ENCODE assay signal across 21 mouse cellular contexts in the genomic region with DNA sequence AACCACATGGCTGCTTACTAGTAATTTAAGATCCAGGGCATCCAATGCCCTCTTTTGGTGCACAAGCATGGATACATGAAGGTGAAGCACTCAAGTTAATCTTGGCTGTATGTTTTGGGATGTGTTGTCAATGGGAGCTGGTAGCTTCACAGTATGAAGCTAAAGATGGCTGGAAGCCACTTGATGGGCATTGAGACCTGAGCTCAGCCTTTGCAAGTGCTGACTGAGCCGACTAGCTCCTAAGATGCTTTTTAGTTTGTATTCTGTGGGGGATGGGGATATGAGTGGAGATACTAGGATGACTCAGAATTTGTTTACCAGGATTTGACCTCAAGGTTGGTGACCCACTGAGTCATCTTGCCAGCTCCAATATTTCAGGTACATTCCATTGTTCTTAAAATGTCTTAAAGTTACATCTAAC. TPM values are rescaled to one million over a fixed set of nuclear protein-coding genes. Genes with fewer than 3 reads are reported as not detected.
DNase-seq lines count a peak whose midpoint lies in the region; ATAC-seq and TF ChIP-seq lines count a peak whose summit lies in the region.
"Had no signal": no experiment of that assay in that cellular context is flagged by ENCODE, and none has a peak within 500 bp of the region (broad histone marks: within the 10 kb centered on the region; RNA-seq: fewer than 3 reads in every experiment).

No protein-coding gene starts in this region.

- no peak for TF ChIP-seq CTCF in heart, adult 2 months (IDR thresholded peaks at IDR 0.05)
- TF ChIP-seq CTCF in ES-Bruce4 (IDR thresholded peaks at IDR 0.05; ENCODE audit: low read depth, low read length): no peak

- TF ChIP-seq POLR2A in heart, adult 2 months (IDR thresholded peaks at IDR 0.05; ENCODE audit: insufficient read depth, low read depth, low read length): peak; percentile 14; the same call in 1 of the 2 replicates
- no peak for TF ChIP-seq POLR2A in ES-Bruce4 (IDR thresholded peaks at IDR 0.05; ENCODE audit: insufficient read depth, low read length)

- no peak overlapping the region for H3K4me3 ChIP-seq in heart, adult 2 months
- H3K4me3 ChIP-seq in heart, embryonic 10.5 days: no peak overlapping the region
- no peak overlapping the region for H3K4me3 ChIP-seq in ES-Bruce4 (ENCODE audit: low read depth, low read length)
- no peak overlapping the region for H3K4me3 ChIP-seq in hindbrain, embryonic 12.5 days
- H3K4me3 ChIP-seq: embryonic facial prominence, embryonic 13.5 days; kidney, embryonic 15.5 days; limb, embryonic 15.5 days; midbrain, embryonic 13.5 days; neural tube, embryonic 13.5 days had no signal

- H3K4me2 ChIP-seq in hindbrain, embryonic 12.5 days (replicated peaks): no peak overlapping the region
- H3K4me2 ChIP-seq: embryonic facial prominence, embryonic 13.5 days; kidney, embryonic 15.5 days; limb, embryonic 15.5 days; midbrain, embryonic 13.5 days; neural tube, embryonic 13.5 days had no signal

- peaks cover 4% of the 10 kb centered on the region for H3K4me1 ChIP-seq in heart, adult 2 months (ENCODE audit: control insufficient read depth, insufficient read depth, low read length)
- H3K4me1 ChIP-seq in heart, embryonic 10.5 days: peaks cover 4% of the 10 kb centered on the region
- no peaks in the 10 kb centered on the region for H3K4me1 ChIP-seq in ES-Bruce4 (ENCODE audit: control insufficient read depth, insufficient read depth, low read length)
- H3K4me1 ChIP-seq in hindbrain, embryonic 12.5 days: peaks cover 17% of the 10 kb centered on the region

- no peak overlapping the region for H3K9ac ChIP-seq in heart, adult 2 months (ENCODE audit: low read depth, low read length)
- H3K9ac ChIP-seq in ES-Bruce4 (ENCODE audit: low read depth, poor library complexity, severe bottlenecking): no peak overlapping the region
- no peak overlapping the region for H3K9ac ChIP-seq in hindbrain, embryonic 12.5 days
- H3K9ac ChIP-seq: embryonic facial prominence, embryonic 13.5 days; kidney, embryonic 15.5 days; limb, embryonic 15.5 days; midbrain, embryonic 13.5 days; neural tube, embryonic 13.5 days had no signal

- ATAC-seq in hindbrain, embryonic 12.5 days (ENCODE audit: low FRiP score): no peak
- ATAC-seq: hindbrain, embryonic 16.5 days; intestine, embryonic 16.5 days; midbrain, embryonic 13.5 days had no signal

- peaks cover 32% of the 10 kb centered on the region for H3K36me3 ChIP-seq in heart, adult 2 months (ENCODE audit: control insufficient read depth, insufficient read depth, low read length)
- peaks cover 57% of the 10 kb centered on the region for H3K36me3 ChIP-seq in heart, embryonic 10.5 days
- peaks cover 52% of the 10 kb centered on the region for H3K36me3 ChIP-seq in ES-Bruce4 (ENCODE audit: control insufficient read depth, insufficient read depth, low read length, poor library complexity, severe bottlenecking)
- H3K36me3 ChIP-seq in hindbrain, embryonic 12.5 days: peaks cover 54% of the 10 kb centered on the region

- intact Hi-C loops in heart, adult 2 months (cut with DNase I): no loop called here

- WGBS in heart, adult 2 months: 14% methylated on average over 1 of the region's 1 CpGs
- 22% methylated on average over 1 of the region's 1 CpGs for WGBS in heart, embryonic 10.5 days
- WGBS in hindbrain, embryonic 12.5 days: 31% methylated on average over 1 of the region's 1 CpGs

- H3K27ac ChIP-seq in heart, adult 2 months: no peak overlapping the region
- no peak overlapping the region for H3K27ac ChIP-seq in heart, embryonic 10.5 days
- H3K27ac ChIP-seq in ES-Bruce4 (ENCODE audit: insufficient read depth, low read length): peak overlapping the region; percentile 21; the same call in 1 of the 2 replicates
- H3K27ac ChIP-seq in hindbrain, embryonic 12.5 days: no peak overlapping the region
- H3K27ac ChIP-seq: limb, embryonic 15.5 days; midbrain, embryonic 13.5 days; neural tube, embryonic 13.5 days had no signal

- DNase-seq in heart, adult 2 months: no peak
- no peak for DNase-seq in heart, embryonic 10.5 days (ENCODE audit: low spot score)
- peak; percentile 7 for DNase-seq in fibroblast of lung, adult 2 months (ENCODE audit: low read depth)
- DNase-seq in yolk sac, embryonic 10.5 days (ENCODE audit: low spot score): peak; percentile 39
- DNase-seq in spleen, postnatal 4 days (ENCODE audit: low spot score in 2 of 2): no peak
- DNase-seq: cerebellum, adult 2 months; gastrocnemius, postnatal 10 days; heart, adult 11 months; heart, postnatal 36 days; lung, postnatal 14 days; right cerebral cortex, adult 18-20 months; thymus, postnatal 14 days had no signal

- H3K27me3 ChIP-seq in heart, adult 2 months (ENCODE audit: control insufficient read depth, insufficient read depth, low read length): no peaks in the 10 kb centered on the region
- H3K27me3 ChIP-seq in heart, embryonic 10.5 days (ENCODE audit: insufficient read depth, poor library complexity, severe bottlenecking): no peaks in the 10 kb centered on the region
- no peaks in the 10 kb centered on the region for H3K27me3 ChIP-seq in ES-Bruce4 (ENCODE audit: control insufficient read depth, insufficient read depth, low read length, poor library complexity, severe bottlenecking)
- H3K27me3 ChIP-seq in hindbrain, embryonic 12.5 days: no peaks in the 10 kb centered on the region
- H3K27me3 ChIP-seq: embryonic facial prominence, embryonic 13.5 days; kidney, embryonic 15.5 days; limb, embryonic 15.5 days; midbrain, embryonic 13.5 days; neural tube, embryonic 13.5 days had no signal

- H3K9me3 ChIP-seq in heart, embryonic 10.5 days: no peaks in the 10 kb centered on the region
- H3K9me3 ChIP-seq in ES-Bruce4 (replicated peaks; ENCODE audit: control insufficient read depth, insufficient read depth, low read length, poor library complexity, severe bottlenecking): no peaks in the 10 kb centered on the region
- H3K9me3 ChIP-seq in hindbrain, embryonic 12.5 days (replicated peaks): no peaks in the 10 kb centered on the region
- H3K9me3 ChIP-seq: embryonic facial prominence, embryonic 13.5 days; kidney, embryonic 15.5 days; limb, embryonic 15.5 days; midbrain, embryonic 13.5 days; neural tube, embryonic 13.5 days had no signal

- no peaks in the 10 kb centered on the region for H3K79me2 ChIP-seq in heart, adult 2 months (replicated peaks; ENCODE audit: control insufficient read depth, insufficient read depth, low read length)

- TF ChIP-seq EP300 in heart, adult 2 months (IDR thresholded peaks at IDR 0.05; ENCODE audit: insufficient read depth, low read depth, low read length): no peak
- TF ChIP-seq EP300 in ES-Bruce4 (IDR thresholded peaks at IDR 0.05; ENCODE audit: insufficient read depth, low read depth, low read length): no peak

RNA-seq across cellular contexts. Expression of gene Ppia, which starts 5.0 kb away (rescaled TPM):
- 100 to 1,000 TPM; 304 to 328 TPM for total RNA-seq in heart, adult 2 months (2021)
- 298 and 449 TPM in 2 replicates for polyA plus RNA-seq in heart, adult 2 months (2012; rRNA removed)
- polyA plus RNA-seq in heart, embryonic 10.5 days (2016; fragmentation: Nextera tagmentation; extraction: Ambion mirVana): 4,882 and 5,148 TPM in 2 replicates
- 2,132 and 2,301 TPM in 2 replicates for polyA plus RNA-seq in ES-Bruce4 (2011; ENCODE audit: insufficient read depth, insufficient read length, low read depth, missing spikeins)
- polyA plus RNA-seq in hindbrain, embryonic 12.5 days (2016; fragmentation: Nextera tagmentation; extraction: Ambion mirVana): 4,150 and 4,164 TPM in 2 replicates

RNA-seq across cellular contexts. Expression of gene H2afv, which starts 23.9 kb away (rescaled TPM):
- 10 to 100 TPM; 75.8 to 80.8 TPM for total RNA-seq in heart, adult 2 months (2021)
- polyA plus RNA-seq in heart, adult 2 months (2012; rRNA removed): 46.3 and 59.2 TPM in 2 replicates
- polyA plus RNA-seq in heart, embryonic 10.5 days (2016; fragmentation: Nextera tagmentation; extraction: Ambion mirVana): 303 and 415 TPM in 2 replicates
- polyA plus RNA-seq in ES-Bruce4 (2011; ENCODE audit: insufficient read depth, insufficient read length, low read depth, missing spikeins): 200 and 218 TPM in 2 replicates
- 520 and 591 TPM in 2 replicates for polyA plus RNA-seq in hindbrain, embryonic 12.5 days (2016; fragmentation: Nextera tagmentation; extraction: Ambion mirVana)

RNA-seq across cellular contexts. Expression of gene Zmiz2, which starts 31.4 kb away (rescaled TPM):
- 10 to 100 TPM; 36.6 to 39.3 TPM for total RNA-seq in heart, adult 2 months (2021)
- 26.2 and 35.7 TPM in 2 replicates for polyA plus RNA-seq in heart, adult 2 months (2012; rRNA removed)
- 8.1 and 10.2 TPM in 2 replicates for polyA plus RNA-seq in heart, embryonic 10.5 days (2016; fragmentation: Nextera tagmentation; extraction: Ambion mirVana)
- 51.5 and 59.4 TPM in 2 replicates for polyA plus RNA-seq in ES-Bruce4 (2011; ENCODE audit: insufficient read depth, insufficient read length, low read depth, missing spikeins)
- polyA plus RNA-seq in hindbrain, embryonic 12.5 days (2016; fragmentation: Nextera tagmentation; extraction: Ambion mirVana): 21.5 and 22.4 TPM in 2 replicates

RNA-seq across cellular contexts. Expression of gene Purb, which starts 55.4 kb away (rescaled TPM):
- 10 to 100 TPM; 28.0 to 31.5 TPM for total RNA-seq in heart, adult 2 months (2021)
- 5.0 and 9.3 TPM in 2 replicates for polyA plus RNA-seq in heart, adult 2 months (2012; rRNA removed)
- 21.0 and 24.4 TPM in 2 replicates for polyA plus RNA-seq in heart, embryonic 10.5 days (2016; fragmentation: Nextera tagmentation; extraction: Ambion mirVana)
- 49.8 and 52.0 TPM in 2 replicates for polyA plus RNA-seq in ES-Bruce4 (2011; ENCODE audit: insufficient read depth, insufficient read length, low read depth, missing spikeins)
- polyA plus RNA-seq in hindbrain, embryonic 12.5 days (2016; fragmentation: Nextera tagmentation; extraction: Ambion mirVana): 17.2 and 18.3 TPM in 2 replicates

Comparison
In these comparisons a context has a peak if more than half of its experiments do, and no peak if none do; other contexts are left out.
1. DNase-seq: peak in fibroblast of lung, adult 2 months (single experiment) and yolk sac, embryonic 10.5 days (single experiment); none in heart, adult 2 months (0 of 2), heart, embryonic 10.5 days (single experiment) and spleen, postnatal 4 days (0 of 2).